Mouse (Mus musculus): ENCODE results near the gene Iqcn. TPM values are rescaled to one million over a fixed set of nuclear protein-coding genes. Genes with fewer than 3 reads are reported as not detected.
A peak's percentile ranks its signal among the peaks of the same experiment; 100 is the strongest.

Iqcn gene
- polyA plus RNA-seq, 1 experiment from 2014 or later = not detected

- WGBS = 61% methylated on average over 17 of the region's 19 CpGs
These were observed 42.5 kb downstream of the Iqcn start for GRCm38 (mm10) chr8:70745691-70746220.

DNA sequence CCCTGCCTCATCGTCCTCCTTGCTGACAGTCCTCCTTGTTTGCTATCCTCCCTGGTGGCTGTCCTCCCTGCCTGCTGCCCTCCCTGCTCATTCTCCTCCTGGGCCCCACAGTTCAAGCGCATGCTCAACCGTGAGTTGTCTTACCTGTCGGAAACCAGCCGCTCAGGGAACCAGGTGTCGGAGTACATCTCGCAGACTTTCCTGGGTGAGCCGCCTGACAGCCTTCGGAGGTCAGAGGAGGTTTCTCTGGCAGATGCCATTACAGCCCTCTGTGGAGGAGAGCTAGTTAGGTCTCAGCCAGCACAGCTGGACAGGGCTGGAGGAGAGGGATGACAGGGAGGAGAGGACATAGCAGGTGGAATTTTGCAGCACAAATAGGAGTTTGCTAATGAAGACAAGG, 43.4 kb downstream of the Iqcn start:
- H3K9ac ChIP-seq (ENCODE audit: low read depth, low read length) = no peak overlapping the region
- peaks cover 38% of the 10 kb centered on the region for H3K27me3 ChIP-seq (replicated peaks; ENCODE audit: control insufficient read depth, insufficient read depth, low read length)
- WGBS = 74% methylated on average over 9 of the region's 9 CpGs

More at GRCm38 (mm10) chr8:70745691-70746220, 42.5 kb downstream of the Iqcn start:
- Histone ChIP-seq H3K4me1 (ENCODE audit: control insufficient read depth, insufficient read depth, low read depth, low read length) (peaks cover 13% of the 10 kb centered on the region), H3K9me3 (ENCODE audit: control insufficient read depth, low read length) (no peaks in the 10 kb centered on the region), H3K27ac (ENCODE audit: low read depth, low read length) (no peak overlapping the region), H3K9ac (ENCODE audit: low read depth, low read length) (no peak overlapping the region), H3K27me3 (replicated peaks; ENCODE audit: control insufficient read depth, insufficient read depth, low read length) (peaks cover 38% of the 10 kb centered on the region), H3K36me3 (ENCODE audit: control insufficient read depth, insufficient read depth, low read length) (no peaks in the 10 kb centered on the region), H3K4me3 (ENCODE audit: low read length) (no peak overlapping the region), H3K4me2 (ENCODE audit: low read length) (no peak overlapping the region)
- ATAC-seq = no peak

GRCm38 (mm10) chr8:70747211-70747890, 44.1 kb downstream of the Iqcn start:
- Histone ChIP-seq H3K36me3 (ENCODE audit: control insufficient read depth, insufficient read depth, low read length) (no peaks in the 10 kb centered on the region), H3K9me3 (ENCODE audit: control insufficient read depth, low read length) (no peaks in the 10 kb centered on the region), H3K27me3 (replicated peaks; ENCODE audit: control insufficient read depth, insufficient read depth, low read length) (peaks cover 32% of the 10 kb centered on the region), H3K9ac (ENCODE audit: low read depth, low read length) (no peak overlapping the region), H3K4me1 (ENCODE audit: control insufficient read depth, insufficient read depth, low read depth, low read length) (peaks cover 13% of the 10 kb centered on the region), H3K4me3 (ENCODE audit: low read length) (no peak overlapping the region), H3K27ac (ENCODE audit: low read depth, low read length) (no peak overlapping the region), H3K4me2 (ENCODE audit: low read length) (no peak overlapping the region)
- ATAC-seq = no peak
- 84% methylated on average over 18 of the region's 18 CpGs for WGBS

More for the DNA sequence above, 43.4 kb downstream of the Iqcn start:
- Histone ChIP-seq H3K36me3 (ENCODE audit: control insufficient read depth, insufficient read depth, low read length) (no peaks in the 10 kb centered on the region), H3K4me2 (ENCODE audit: low read length) (no peak overlapping the region), H3K4me1 (ENCODE audit: control insufficient read depth, insufficient read depth, low read depth, low read length) (peaks cover 13% of the 10 kb centered on the region), H3K27ac (ENCODE audit: low read depth, low read length) (no peak overlapping the region), H3K9me3 (ENCODE audit: control insufficient read depth, low read length) (no peaks in the 10 kb centered on the region), H3K4me3 (ENCODE audit: low read length) (no peak overlapping the region)
- ATAC-seq = no peak

GRCm38 (mm10) chr8:70748246-70749096, 45.2 kb downstream of the Iqcn start:
- 87% methylated on average over 23 of the region's 23 CpGs for WGBS

DNA sequence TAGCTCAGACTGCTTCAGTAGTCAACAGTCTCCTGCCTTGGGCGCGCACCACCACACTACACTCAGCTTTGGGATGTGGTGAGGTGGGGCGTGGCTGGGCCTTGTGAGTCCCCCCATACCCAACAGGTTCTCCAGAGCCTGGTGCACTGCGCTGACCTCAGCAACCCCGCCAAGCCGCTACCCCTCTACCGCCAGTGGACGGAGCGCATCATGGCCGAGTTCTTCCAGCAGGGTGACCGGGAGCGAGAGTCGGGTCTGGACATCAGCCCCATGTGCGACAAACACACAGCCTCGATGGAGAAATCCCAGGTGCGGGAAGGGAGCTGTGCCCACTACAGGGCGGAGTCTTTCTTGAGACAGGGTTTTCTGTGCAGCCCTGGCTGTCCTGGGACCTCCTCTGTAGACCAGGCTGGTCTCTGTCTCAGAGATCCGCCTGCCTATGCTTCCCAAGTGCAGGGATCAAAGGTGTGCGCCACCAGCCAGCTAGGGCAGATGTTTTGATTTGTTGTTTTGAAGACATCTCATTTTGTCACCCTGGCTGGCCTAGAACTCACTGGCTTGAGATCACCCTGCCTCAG, 45.9 kb downstream of the Iqcn start:
- H3K4me2 ChIP-seq (ENCODE audit: low read length) = no peak overlapping the region
- no peak overlapping the region for H3K27ac ChIP-seq (ENCODE audit: low read depth, low read length)
- H3K36me3 ChIP-seq (ENCODE audit: control insufficient read depth, insufficient read depth, low read length) = no peaks in the 10 kb centered on the region
- H3K4me3 ChIP-seq (ENCODE audit: low read length) = no peak overlapping the region
- H3K4me1 ChIP-seq (ENCODE audit: control insufficient read depth, insufficient read depth, low read depth, low read length) = peaks cover 2% of the 10 kb centered on the region
- no peaks in the 10 kb centered on the region for H3K9me3 ChIP-seq (ENCODE audit: control insufficient read depth, low read length)
- WGBS = 85% methylated on average over 19 of the region's 19 CpGs
- peaks cover 15% of the 10 kb centered on the region for H3K27me3 ChIP-seq (replicated peaks; ENCODE audit: control insufficient read depth, insufficient read depth, low read length)
- no peak overlapping the region for H3K9ac ChIP-seq (ENCODE audit: low read depth, low read length)
- no peak for ATAC-seq

More at GRCm38 (mm10) chr8:70748246-70749096, 45.2 kb downstream of the Iqcn start:
- ATAC-seq = no peak
- Histone ChIP-seq H3K4me2 (ENCODE audit: low read length) (no peak overlapping the region), H3K36me3 (ENCODE audit: control insufficient read depth, insufficient read depth, low read length) (no peaks in the 10 kb centered on the region), H3K4me1 (ENCODE audit: control insufficient read depth, insufficient read depth, low read depth, low read length) (peaks cover 8% of the 10 kb centered on the region), H3K9me3 (ENCODE audit: control insufficient read depth, low read length) (no peaks in the 10 kb centered on the region), H3K27ac (ENCODE audit: low read depth, low read length) (no peak overlapping the region), H3K9ac (ENCODE audit: low read depth, low read length) (no peak overlapping the region), H3K4me3 (ENCODE audit: low read length) (no peak overlapping the region), H3K27me3 (replicated peaks; ENCODE audit: control insufficient read depth, insufficient read depth, low read length) (peaks cover 22% of the 10 kb centered on the region)

DNA sequence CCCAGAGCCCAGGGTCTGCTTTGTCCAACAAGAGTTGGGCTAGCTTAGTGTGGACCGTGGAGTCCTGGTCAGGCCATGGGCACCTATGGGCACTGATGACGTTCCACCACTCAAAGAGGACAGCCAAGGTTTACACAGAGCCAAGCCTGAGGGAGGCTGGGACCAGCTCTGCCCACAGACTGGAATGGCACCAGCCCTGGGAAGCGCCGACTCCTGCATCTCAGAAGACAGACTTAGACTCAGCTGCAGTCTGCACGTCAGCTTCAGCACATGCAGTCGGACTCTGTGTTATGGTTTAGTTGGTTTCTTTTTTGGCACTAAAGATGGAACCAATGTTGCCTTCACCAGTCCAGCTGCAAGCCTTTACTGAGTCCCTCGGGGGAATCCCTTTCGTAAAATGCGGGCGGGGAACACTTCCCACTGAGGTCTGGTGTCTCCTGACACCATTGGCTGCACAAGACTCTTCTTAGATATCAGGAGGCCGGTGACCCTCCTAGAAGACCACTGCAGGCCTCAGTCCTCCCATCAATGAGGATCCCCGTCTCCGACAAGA, 46.9 kb downstream of the Iqcn start:
- Histone ChIP-seq H3K36me3 (ENCODE audit: control insufficient read depth, insufficient read depth, low read length) (no peaks in the 10 kb centered on the region), H3K9ac (ENCODE audit: low read depth, low read length) (no peak overlapping the region), H3K4me3 (ENCODE audit: low read length) (no peak overlapping the region), H3K9me3 (ENCODE audit: control insufficient read depth, low read length) (no peaks in the 10 kb centered on the region), H3K4me2 (ENCODE audit: low read length) (no peak overlapping the region), H3K27me3 (replicated peaks; ENCODE audit: control insufficient read depth, insufficient read depth, low read length) (peaks cover 10% of the 10 kb centered on the region), H3K27ac (ENCODE audit: low read depth, low read length) (no peak overlapping the region), H3K4me1 (ENCODE audit: control insufficient read depth, insufficient read depth, low read depth, low read length) (no peaks in the 10 kb centered on the region; the same call in 1 of the 2 replicates)
- 90% methylated on average over 13 of the region's 13 CpGs for WGBS
- no peak for ATAC-seq

- peaks cover 17% of the 10 kb centered on the region for H3K4me1 ChIP-seq (ENCODE audit: control insufficient read depth, insufficient read depth, low read depth, low read length)
- no peak overlapping the region for H3K27ac ChIP-seq (ENCODE audit: low read depth, low read length)
- no peak overlapping the region for H3K4me3 ChIP-seq (ENCODE audit: low read length)
- H3K9ac ChIP-seq (ENCODE audit: low read depth, low read length) = no peak overlapping the region
- no peak overlapping the region for H3K4me2 ChIP-seq (ENCODE audit: low read length)
- H3K36me3 ChIP-seq (ENCODE audit: control insufficient read depth, insufficient read depth, low read length) = peaks cover 10% of the 10 kb centered on the region
- 36% methylated on average over 11 of the region's 11 CpGs for WGBS
- H3K27me3 ChIP-seq (replicated peaks; ENCODE audit: control insufficient read depth, insufficient read depth, low read length) = peaks cover 2% of the 10 kb centered on the region; the same call in 1 of the 2 replicates
- H3K9me3 ChIP-seq (ENCODE audit: control insufficient read depth, low read length) = no peaks in the 10 kb centered on the region
- no peak for ATAC-seq
These were observed 48.9 kb downstream of the Iqcn start for GRCm38 (mm10) chr8:70752000-70752764.

- Histone ChIP-seq H3K27ac (ENCODE audit: low read depth, low read length) (peak overlapping the region; percentile 55; the same call in 1 of the 2 replicates), H3K4me2 (ENCODE audit: low read length) (no peak overlapping the region), H3K4me1 (ENCODE audit: control insufficient read depth, insufficient read depth, low read depth, low read length) (peaks cover 24% of the 10 kb centered on the region), H3K27me3 (replicated peaks; ENCODE audit: control insufficient read depth, insufficient read depth, low read length) (0 out of 2 replicates have a peak, but pooled peaks cover 2% of the 10 kb centered on the region), H3K4me3 (ENCODE audit: low read length) (no peak overlapping the region), H3K36me3 (ENCODE audit: control insufficient read depth, insufficient read depth, low read length) (peaks cover 17% of the 10 kb centered on the region), H3K9ac (ENCODE audit: low read depth, low read length) (no peak overlapping the region), H3K9me3 (ENCODE audit: control insufficient read depth, low read length) (no peaks in the 10 kb centered on the region)
- 32% methylated on average over 21 of the region's 21 CpGs for WGBS
- ATAC-seq = no peak
These were observed 49.9 kb downstream of the Iqcn start for GRCm38 (mm10) chr8:70753151-70753550.
